Mouse (Mus musculus): Measurements from ENCODE around the gene Mettl5. TPM values are rescaled to one million over a fixed set of nuclear protein-coding genes. Genes with fewer than 3 reads are reported as not detected.
"Not testable (repeated sequence)": the region's sequence is repeated elsewhere in the genome, so short reads cannot be mapped to it uniquely, and the experiment has no call there.

Gene Mettl5
- total RNA-seq (2021), result 10 to 100 TPM; 20.8 to 25.3 TPM

- intact Hi-C loops (cut with DNase I), result loop anchor here (2.0 kb wide), 1 partner anchor 25 kb away; the partner anchor contains the start of gene Ssb
- peak; percentile 88 to 91 for DNase-seq
These were observed at the start of gene Mettl5 for GRCm38 (mm10) chr2:69885451-69886305. Gene Mettl5, minus strand, starts transcription at chr2:69885615.

GRCm38 (mm10) chr2:69924943-69925342 is 39.5 kb upstream of the Mettl5 start:
- intact Hi-C loops (cut with DNase I), result no loop called here

GRCm38 (mm10) chr2:69917301-69917700 is 31.9 kb upstream of the Mettl5 start:
- DNase-seq, result no peak
- intact Hi-C loops (cut with DNase I), result no loop called here

More at GRCm38 (mm10) chr2:69924943-69925342, 39.5 kb upstream of the Mettl5 start:
- no peak for DNase-seq

GRCm38 (mm10) chr2:69912801-69913200 is 27.4 kb upstream of the Mettl5 start:
- DNase-seq, result no peak
- intact Hi-C loops (cut with DNase I), result no loop called here

GRCm38 (mm10) chr2:69907394-69907793 is 22.0 kb upstream of the Mettl5 start:
- intact Hi-C loops (cut with DNase I); DNase-seq: not testable (repeated sequence)

- no peak for DNase-seq
- intact Hi-C loops (cut with DNase I), result no loop called here
These were observed 18.1 kb upstream of the Mettl5 start for GRCm38 (mm10) chr2:69903541-69903940.

GRCm38 (mm10) chr2:69897618-69898575 is 12.5 kb upstream of the Mettl5 start:
- DNase-seq, result peak; percentile 46 to 65
- intact Hi-C loops (cut with DNase I), result no loop called here

GRCm38 (mm10) chr2:69897039-69897617 is 11.7 kb upstream of the Mettl5 start, which contains the start of gene Ubr3:
Gene Ubr3, plus strand, starts transcription at chr2:69897246.
- intact Hi-C loops (cut with DNase I), result no loop called here
- peak; percentile 98 to 99 for DNase-seq

- DNase-seq, result no peak
- intact Hi-C loops (cut with DNase I), result no loop called here
These were observed 10.8 kb upstream of the Mettl5 start for GRCm38 (mm10) chr2:69896224-69896581.

GRCm38 (mm10) chr2:69895502-69896223 is 10.2 kb upstream of the Mettl5 start:
- no peak for DNase-seq

GRCm38 (mm10) chr2:69893891-69894290 is 8.5 kb upstream of the Mettl5 start:
- no peak for DNase-seq
- intact Hi-C loops (cut with DNase I), result no loop called here

More at GRCm38 (mm10) chr2:69895502-69896223, 10.2 kb upstream of the Mettl5 start:
- intact Hi-C loops (cut with DNase I), result no loop called here

- no peak for DNase-seq
- intact Hi-C loops (cut with DNase I), result no loop called here
These were observed 7.7 kb upstream of the Mettl5 start for GRCm38 (mm10) chr2:69893145-69893544.

- intact Hi-C loops (cut with DNase I), result no loop called here
These were observed 5.4 kb upstream of the Mettl5 start for GRCm38 (mm10) chr2:69890843-69891242.

GRCm38 (mm10) chr2:69888957-69889356 is 3.5 kb upstream of the Mettl5 start:
- no peak for DNase-seq
- intact Hi-C loops (cut with DNase I), result no loop called here

More at GRCm38 (mm10) chr2:69890843-69891242, 5.4 kb upstream of the Mettl5 start:
- no peak for DNase-seq

- no peak for DNase-seq
- intact Hi-C loops (cut with DNase I), result loop anchor here (2.0 kb wide), 1 partner anchor 24 kb away; the partner anchor contains the start of gene Ssb
These were observed 365 bp downstream of the Mettl5 start for GRCm38 (mm10) chr2:69885050-69885449.

- intact Hi-C loops (cut with DNase I), result loop anchor here (2.0 to 5.0 kb wide), 2 partner anchors 24 to 82 kb away; partner anchors contain the start of gene Ssb
- DNase-seq, result no peak
These were observed 834 bp downstream of the Mettl5 start for GRCm38 (mm10) chr2:69884581-69884980.

- no peak for DNase-seq
- intact Hi-C loops (cut with DNase I), result loop anchor here (2.0 to 5.0 kb wide), 2 partner anchors 23 to 82 kb away; partner anchors contain the start of gene Ssb
These were observed 1.4 kb downstream of the Mettl5 start for GRCm38 (mm10) chr2:69883990-69884391.

GRCm38 (mm10) chr2:69862117-69862657 is 23.2 kb downstream of the Mettl5 start:
- DNase-seq, result no peak
- intact Hi-C loops (cut with DNase I), result loop anchor here (10.0 kb wide), 1 partner anchor 217 kb away; the partner anchor contains the start of gene Bbs5

GRCm38 (mm10) chr2:69861485-69862091 is 23.8 kb downstream of the Mettl5 start, which contains the start of gene Ssb:
Gene Ssb, plus strand, starts transcription at chr2:69861562.
- intact Hi-C loops (cut with DNase I), result loop anchor here (2.0 to 10.0 kb wide), 5 partner anchors 23 to 217 kb away; partner anchors contain the start of genes Bbs5, Mettl5 and Ppig
- peak; percentile 93 to 94 for DNase-seq

Data from heart, postnatal 36 days (tissue).